In genomic region chr17:47618556-47619311, GRCm38 (mm10) we compare ENCODE assay signal across 26 mouse cellular contexts. TPM values are rescaled to one million over a fixed set of nuclear protein-coding genes. Genes with fewer than 3 reads are reported as not detected.
DNase-seq lines count a peak whose midpoint lies in the region; ATAC-seq lines count a peak whose summit lies in the region.
"Had no signal": no experiment of that assay in that cellular context is flagged by ENCODE, and none has a peak within 500 bp of the region (broad histone marks: within the 10 kb centered on the region; RNA-seq: fewer than 3 reads in every experiment).

No protein-coding gene starts in this region.

- peak overlapping the region; percentile 14; the same call in 1 of the 2 replicates for H3K4me2 ChIP-seq in liver, embryonic 12.5 days
- peak overlapping the region; percentile 24; the same call in 1 of the 2 replicates for H3K4me2 ChIP-seq in liver, embryonic 13.5 days
- H3K4me2 ChIP-seq in kidney, embryonic 16.5 days (replicated peaks; ENCODE audit: low read depth, low read length) = no peak overlapping the region
- H3K4me2 ChIP-seq: embryonic facial prominence, embryonic 15.5 days; forebrain, embryonic 13.5 days; hindbrain, embryonic 14.5 days; kidney, embryonic 15.5 days; limb, embryonic 13.5 days; midbrain, embryonic 15.5 days; neural tube, embryonic 15.5 days had no signal

- peak overlapping the region; percentile 37 for H3K9ac ChIP-seq in liver, embryonic 12.5 days
- peak overlapping the region; percentile 39; the same call in 1 of the 2 replicates for H3K9ac ChIP-seq in liver, embryonic 13.5 days
- H3K9ac ChIP-seq in kidney, embryonic 16.5 days (replicated peaks; ENCODE audit: low read length) = no peak overlapping the region
- H3K9ac ChIP-seq: embryonic facial prominence, embryonic 15.5 days; forebrain, embryonic 13.5 days; hindbrain, embryonic 14.5 days; kidney, embryonic 15.5 days; limb, embryonic 13.5 days; midbrain, embryonic 15.5 days; neural tube, embryonic 15.5 days had no signal

- no peaks in the 10 kb centered on the region for H3K9me3 ChIP-seq in liver, embryonic 12.5 days (replicated peaks)
- H3K9me3 ChIP-seq in liver, embryonic 13.5 days (replicated peaks) = no peaks in the 10 kb centered on the region
- no peaks in the 10 kb centered on the region for H3K9me3 ChIP-seq in kidney, embryonic 16.5 days (ENCODE audit: low read length)
- H3K9me3 ChIP-seq: embryonic facial prominence, embryonic 10.5 days; embryonic facial prominence, embryonic 15.5 days; forebrain, embryonic 13.5 days; kidney, embryonic 15.5 days; limb, embryonic 13.5 days; midbrain, embryonic 10.5 days; midbrain, embryonic 15.5 days; neural tube, embryonic 15.5 days had no signal

- peaks cover 56% of the 10 kb centered on the region for H3K4me1 ChIP-seq in liver, embryonic 12.5 days
- peaks cover 55% of the 10 kb centered on the region for H3K4me1 ChIP-seq in liver, embryonic 13.5 days (replicated peaks)
- H3K4me1 ChIP-seq in kidney, embryonic 16.5 days (ENCODE audit: insufficient read depth, low read length) = no peaks in the 10 kb centered on the region
- H3K4me1 ChIP-seq: embryonic facial prominence, embryonic 10.5 days; forebrain, embryonic 13.5 days; kidney, embryonic 15.5 days; limb, embryonic 13.5 days; midbrain, embryonic 10.5 days; midbrain, embryonic 15.5 days had no signal

- peak; percentile 51 to 62 for DNase-seq in cerebellum, postnatal 14 days
- DNase-seq in liver = no peak
- DNase-seq in MN1 (ENCODE audit: low spot score) = peak; percentile 21
- no peak for DNase-seq in liver, embryonic 13.5 days
- DNase-seq in ovary, postnatal 10 days (ENCODE audit: low spot score) = no peak
- DNase-seq: adrenal gland, postnatal 14 days; cerebellum, adult 9-10 months; gastrocnemius, postnatal 10 days; kidney, adult 11 months; kidney, postnatal 36 days; lung, adult 2 months; lung, postnatal 14 days had no signal

- no peak for ATAC-seq in cerebellum, adult (ENCODE audit: insufficient number of reproducible peaks, low FRiP score, low TSS enrichment)
- ATAC-seq in liver, embryonic 12.5 days = no peak
- no peak for ATAC-seq in liver, embryonic 13.5 days (ENCODE audit: low read depth)
- no peak for ATAC-seq in kidney, embryonic 16.5 days (ENCODE audit: low FRiP score, low TSS enrichment)
- ATAC-seq: CD4-positive, CD25-positive, alpha-beta regulatory T cell, adult 4 months; forebrain, embryonic 13.5 days; midbrain, embryonic 15.5 days had no signal

- WGBS in liver, embryonic 12.5 days (ENCODE audit: insufficient replicate concordance) = 85% methylated on average over 13 of the region's 13 CpGs
- 83% methylated on average over 13 of the region's 13 CpGs for WGBS in liver, embryonic 13.5 days (ENCODE audit: insufficient replicate concordance)
- 90% methylated on average over 13 of the region's 13 CpGs for WGBS in kidney, embryonic 16.5 days

- peak overlapping the region; percentile 98 for H3K27ac ChIP-seq in liver, embryonic 12.5 days
- H3K27ac ChIP-seq in liver, embryonic 13.5 days = peak overlapping the region; percentile 99
- H3K27ac ChIP-seq in kidney, embryonic 16.5 days (ENCODE audit: low read length) = no peak overlapping the region
- H3K27ac ChIP-seq: embryonic facial prominence, embryonic 10.5 days; embryonic facial prominence, embryonic 15.5 days; forebrain, embryonic 13.5 days; hindbrain, embryonic 14.5 days; kidney, embryonic 15.5 days; layer of hippocampus, adult 2 months; limb, embryonic 13.5 days; midbrain, embryonic 10.5 days; midbrain, embryonic 15.5 days; neural tube, embryonic 15.5 days had no signal

- H3K4me3 ChIP-seq in liver, embryonic 12.5 days = no peak overlapping the region
- no peak overlapping the region for H3K4me3 ChIP-seq in liver, embryonic 13.5 days (replicated peaks)
- H3K4me3 ChIP-seq in kidney, embryonic 16.5 days (ENCODE audit: low read length) = no peak overlapping the region
- H3K4me3 ChIP-seq: embryonic facial prominence, embryonic 10.5 days; embryonic facial prominence, embryonic 15.5 days; forebrain, embryonic 13.5 days; kidney, embryonic 15.5 days; layer of hippocampus, adult 2 months; limb, embryonic 13.5 days; midbrain, embryonic 10.5 days; midbrain, embryonic 15.5 days; neural tube, embryonic 15.5 days had no signal

- H3K36me3 ChIP-seq in liver, embryonic 12.5 days = peaks cover 96% of the 10 kb centered on the region
- H3K36me3 ChIP-seq in liver, embryonic 13.5 days = peaks cover 94% of the 10 kb centered on the region
- peaks cover 53% of the 10 kb centered on the region for H3K36me3 ChIP-seq in kidney, embryonic 16.5 days (ENCODE audit: insufficient read depth, low read length)

- H3K27me3 ChIP-seq in liver, embryonic 12.5 days (replicated peaks) = no peaks in the 10 kb centered on the region
- no peaks in the 10 kb centered on the region for H3K27me3 ChIP-seq in liver, embryonic 13.5 days
- H3K27me3 ChIP-seq in kidney, embryonic 16.5 days (ENCODE audit: insufficient read depth, low read length) = no peaks in the 10 kb centered on the region
- H3K27me3 ChIP-seq: embryonic facial prominence, embryonic 15.5 days; forebrain, embryonic 13.5 days; kidney, embryonic 15.5 days; limb, embryonic 13.5 days; midbrain, embryonic 15.5 days; neural tube, embryonic 15.5 days had no signal

RNA-seq across cellular contexts. Expression of gene Gm20517, which starts 7.3 kb away (rescaled TPM):
- polyA plus RNA-seq in liver, embryonic 12.5 days (2016; fragmentation: Nextera tagmentation; extraction: Ambion mirVana) = 2.3 and 2.7 TPM in 2 replicates
- 1.8 TPM in 2 replicates for polyA plus RNA-seq in liver, embryonic 13.5 days (2015; fragmentation: Nextera tagmentation; extraction: Ambion mirVana)
- 1.6 TPM in 2 replicates for polyA plus RNA-seq in kidney, embryonic 16.5 days (2015; fragmentation: Nextera tagmentation; extraction: Ambion mirVana)

RNA-seq across cellular contexts. Expression of gene Med20, which starts 7.4 kb away (rescaled TPM):
- polyA plus RNA-seq in liver, embryonic 12.5 days (2016; fragmentation: Nextera tagmentation; extraction: Ambion mirVana) = 31.2 and 32.6 TPM in 2 replicates
- 26.0 and 26.1 TPM in 2 replicates for polyA plus RNA-seq in liver, embryonic 13.5 days (2015; fragmentation: Nextera tagmentation; extraction: Ambion mirVana)
- 47.7 and 53.9 TPM in 2 replicates for polyA plus RNA-seq in kidney, embryonic 16.5 days (2015; fragmentation: Nextera tagmentation; extraction: Ambion mirVana)

RNA-seq across cellular contexts. Expression of gene Bysl, which starts 7.4 kb away (rescaled TPM):
- 34.6 and 35.2 TPM in 2 replicates for polyA plus RNA-seq in liver, embryonic 12.5 days (2016; fragmentation: Nextera tagmentation; extraction: Ambion mirVana)
- polyA plus RNA-seq in liver, embryonic 13.5 days (2015; fragmentation: Nextera tagmentation; extraction: Ambion mirVana) = 28.0 and 28.4 TPM in 2 replicates
- 24.5 and 25.9 TPM in 2 replicates for polyA plus RNA-seq in kidney, embryonic 16.5 days (2015; fragmentation: Nextera tagmentation; extraction: Ambion mirVana)

RNA-seq across cellular contexts. Expression of gene Usp49, which starts 11.8 kb away (rescaled TPM):
- 5.0 and 6.2 TPM in 2 replicates for polyA plus RNA-seq in liver, embryonic 12.5 days (2016; fragmentation: Nextera tagmentation; extraction: Ambion mirVana)
- 3.3 and 4.1 TPM in 2 replicates for polyA plus RNA-seq in liver, embryonic 13.5 days (2015; fragmentation: Nextera tagmentation; extraction: Ambion mirVana)
- polyA plus RNA-seq in kidney, embryonic 16.5 days (2015; fragmentation: Nextera tagmentation; extraction: Ambion mirVana) = 3.7 and 5.3 TPM in 2 replicates

Comparison
In these comparisons a context has a peak if more than half of its experiments do, and no peak if none do; other contexts are left out.
1. DNase-seq: peak in cerebellum, postnatal 14 days (2 of 2) and MN1 (single experiment); none in liver (single experiment), liver, embryonic 13.5 days (single experiment) and ovary, postnatal 10 days (single experiment).